Mouse (Mus musculus): ENCODE data around the gene C1ql2.

C1ql2 gene

DNA sequence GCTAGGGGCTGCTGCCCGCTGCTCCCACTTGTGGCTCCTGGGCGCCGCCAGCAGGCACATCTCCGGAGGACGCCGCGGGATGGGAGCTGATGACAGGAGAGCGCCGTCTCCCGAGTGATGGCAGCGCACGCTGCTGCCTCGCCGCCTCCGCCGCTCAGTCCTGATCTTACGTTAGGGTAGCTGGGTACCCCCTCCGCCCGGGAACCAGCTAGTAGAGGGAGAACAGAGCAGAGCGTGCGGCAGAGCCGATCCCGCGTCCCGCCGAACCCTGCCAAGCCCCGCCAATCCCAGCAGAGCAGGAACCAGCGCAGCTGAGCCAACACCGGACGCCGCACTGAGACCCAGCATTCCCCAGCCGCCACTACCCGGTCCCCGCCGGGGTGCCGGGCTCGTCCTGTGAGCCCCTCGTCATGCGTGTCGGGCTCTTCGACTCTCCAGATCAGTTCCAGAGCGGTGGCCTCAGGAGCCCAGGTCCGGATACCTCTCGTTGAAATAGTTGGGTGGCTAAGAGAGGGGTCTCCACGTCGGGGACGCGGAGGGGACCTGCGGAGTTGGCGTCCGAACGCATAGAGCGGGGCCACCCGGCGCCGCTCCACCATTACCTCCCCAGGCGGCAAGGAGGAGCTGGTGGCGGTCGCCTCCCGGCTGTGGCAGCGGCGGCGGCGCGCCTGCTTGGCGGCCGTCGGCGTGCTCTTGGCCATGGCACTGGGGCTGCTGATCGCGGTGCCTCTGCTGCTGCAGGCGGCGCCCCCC, at the start of gene C1ql2:
TSS of gene C1ql2 (plus strand) at position 164 of the 753 bp plus-strand sequence.
- no peak for DNase-seq

DNA sequence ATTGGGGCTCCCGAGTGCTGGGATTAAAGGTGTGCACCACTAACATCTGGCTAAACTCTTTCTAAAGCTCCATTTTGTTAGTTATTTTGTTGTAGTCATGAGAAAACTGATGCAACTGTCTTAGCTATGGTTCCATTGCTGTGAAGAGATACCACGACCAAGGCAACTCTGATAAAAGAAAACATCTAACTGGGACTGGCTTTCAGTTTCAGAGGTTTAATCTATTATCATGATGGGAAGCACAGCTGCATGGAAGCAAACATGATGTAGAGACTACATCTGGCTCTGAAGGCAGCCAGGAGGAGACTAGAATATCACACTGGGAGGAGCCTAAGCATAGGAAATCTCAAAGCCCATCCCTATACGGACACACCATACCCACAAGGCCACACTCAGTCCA, 48.7 kb upstream of the C1ql2 start:
- DNase-seq: no peak

DNA sequence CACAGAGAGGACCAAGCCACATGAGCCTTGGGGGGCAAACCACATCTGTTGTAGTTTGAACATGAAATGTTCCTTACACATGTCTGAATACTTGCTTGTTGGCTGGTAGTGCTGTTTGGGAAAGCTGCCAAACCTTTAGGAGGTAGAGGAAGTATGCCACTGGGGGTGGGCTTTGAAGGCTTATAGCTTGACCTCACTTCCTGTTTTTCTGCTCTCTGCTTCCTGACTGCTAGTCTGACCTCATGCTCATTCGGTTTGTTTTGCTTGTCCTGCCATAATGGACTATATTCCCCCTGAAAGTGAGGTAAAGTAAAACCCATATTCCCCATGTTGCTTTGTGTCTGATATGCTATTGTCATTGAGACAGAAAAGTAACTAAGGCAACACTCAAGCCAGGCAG, 46.6 kb upstream of the C1ql2 start:
- no peak for DNase-seq

DNA sequence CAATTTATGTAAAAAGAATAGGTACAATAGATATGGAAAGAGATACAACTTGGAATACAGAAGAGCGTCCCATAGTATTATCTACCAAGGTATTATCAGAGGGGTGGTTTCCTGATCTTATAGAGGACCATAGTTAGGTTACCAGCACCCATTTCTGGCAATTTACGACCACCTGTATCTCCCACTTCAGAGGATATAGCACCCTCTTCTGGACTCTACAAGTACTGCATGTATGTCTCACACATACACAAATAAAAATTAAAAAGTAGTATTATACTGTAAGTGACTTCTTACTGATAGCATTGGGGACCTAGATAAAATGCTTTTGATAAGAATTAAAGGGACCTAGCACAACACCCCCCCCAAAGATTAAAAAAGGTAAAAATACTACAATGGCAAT, 43.4 kb upstream of the C1ql2 start:
- DNase-seq: no peak

DNA sequence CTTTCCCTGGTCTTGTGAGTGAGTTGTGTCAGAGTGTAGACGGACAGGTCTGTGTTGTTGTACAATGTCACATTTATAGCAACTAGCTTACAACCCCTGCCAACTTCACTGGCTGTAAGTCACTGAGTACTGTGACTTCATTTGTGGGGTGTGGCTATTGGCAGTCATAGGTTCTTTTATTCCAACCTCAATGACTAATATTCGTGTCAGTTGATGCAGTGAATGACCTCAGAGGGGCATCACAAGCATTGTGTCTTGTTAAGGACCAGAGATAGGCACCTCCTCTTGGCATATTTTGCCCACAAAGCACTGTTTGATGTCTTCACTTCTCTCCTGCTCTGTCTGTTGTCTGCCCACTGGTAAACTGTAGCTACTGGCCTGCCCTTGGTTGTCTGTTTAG, 34.6 kb upstream of the C1ql2 start:
- DNase-seq: no peak

DNA sequence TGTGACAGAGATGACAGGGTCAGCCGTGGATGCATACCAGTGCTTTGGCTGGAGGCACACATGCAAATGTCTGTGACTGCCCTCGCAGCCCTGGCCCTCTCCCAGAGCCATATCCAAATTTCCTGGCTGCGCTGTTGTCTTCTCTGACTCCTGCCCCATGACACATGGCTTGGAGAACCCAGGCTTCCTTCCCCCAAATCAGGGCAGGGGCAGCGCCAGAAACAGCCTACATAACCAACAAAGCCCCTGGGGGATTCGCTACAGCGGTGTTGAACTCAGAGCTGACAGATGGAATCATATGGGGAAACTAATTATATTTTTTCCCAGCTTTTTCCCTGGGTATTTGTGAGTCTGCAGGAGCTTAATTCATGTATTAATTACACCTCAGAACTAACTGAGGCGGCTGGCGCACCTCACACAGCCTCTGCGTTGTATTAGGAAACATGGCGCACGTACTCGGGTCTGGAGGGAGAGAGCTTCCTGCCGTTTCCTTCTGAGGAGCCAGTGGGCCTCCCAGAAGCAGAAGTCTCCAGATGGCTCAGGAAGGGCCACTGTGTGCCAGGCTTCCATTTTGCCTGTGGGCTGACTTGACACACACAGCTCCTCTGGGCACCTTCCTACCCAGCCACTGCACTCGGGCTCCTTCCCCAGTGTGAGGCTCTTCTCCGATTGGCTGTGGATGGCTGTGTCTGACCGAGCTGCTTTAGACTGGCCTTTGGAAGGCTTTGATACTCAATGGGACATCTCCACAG, 18.9 kb upstream of the C1ql2 start:
- no peak for DNase-seq

DNA sequence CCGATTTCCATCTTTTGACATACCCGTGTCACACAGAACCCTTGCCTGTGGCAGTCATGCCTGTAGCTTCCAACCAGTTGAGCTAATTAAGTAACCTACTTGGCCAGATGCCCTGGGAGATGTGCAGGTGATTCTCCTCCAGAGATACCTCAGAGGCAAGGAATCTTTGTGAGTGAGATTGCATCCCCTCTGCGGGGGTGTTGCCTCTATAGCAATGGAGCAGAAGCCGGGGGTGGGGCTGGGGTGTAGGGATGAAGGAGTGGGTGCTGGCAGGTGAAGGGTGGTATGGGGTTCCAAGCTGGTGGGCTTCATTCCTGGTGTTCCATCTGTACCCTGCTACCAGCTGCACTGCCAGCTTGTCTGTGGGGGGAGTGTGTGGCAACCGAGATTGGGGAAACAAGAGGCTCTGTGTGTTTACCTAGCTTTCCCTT, 17.2 kb upstream of the C1ql2 start:
- no peak for DNase-seq

DNA sequence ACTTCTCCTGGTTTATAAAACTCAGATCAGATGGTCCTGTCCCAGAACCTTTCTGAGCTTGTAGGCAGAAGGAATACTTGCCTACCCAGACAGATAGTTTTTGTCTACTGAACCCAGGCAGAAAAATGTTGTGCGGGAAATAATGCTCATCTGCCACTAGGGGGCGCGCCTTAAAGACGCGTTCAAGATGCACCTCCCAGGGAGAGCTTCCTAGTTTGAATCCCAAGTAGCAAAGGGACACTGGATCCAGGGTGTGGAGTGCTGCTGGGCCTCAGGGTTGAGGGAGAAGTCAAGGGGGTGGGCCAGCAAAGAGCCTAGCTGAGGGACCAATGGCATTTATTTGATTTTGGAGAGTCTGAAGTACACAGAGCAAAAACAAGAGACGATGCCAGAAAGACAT, 12.7 kb upstream of the C1ql2 start:
- peak; percentile 20 for DNase-seq

DNA sequence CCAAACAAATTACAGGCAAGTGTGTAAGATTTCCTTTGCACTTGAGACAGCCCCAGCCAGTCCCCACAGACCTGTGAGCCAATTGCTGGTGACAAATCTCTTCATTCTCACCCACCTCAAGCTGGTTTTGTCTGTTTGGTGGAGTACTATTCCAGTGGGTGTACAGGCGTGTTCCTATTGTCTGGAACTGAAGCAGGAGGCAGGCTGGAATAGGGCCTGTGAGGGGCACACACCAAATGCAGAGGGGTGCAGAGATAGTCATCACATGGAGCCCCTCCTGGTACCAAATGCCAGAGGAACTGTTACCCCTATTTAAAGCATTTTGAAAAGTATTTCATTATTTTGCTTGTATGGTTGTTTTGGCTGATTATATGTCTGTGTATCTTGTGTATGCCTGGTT, 12.2 kb upstream of the C1ql2 start:
- DNase-seq: no peak

DNA sequence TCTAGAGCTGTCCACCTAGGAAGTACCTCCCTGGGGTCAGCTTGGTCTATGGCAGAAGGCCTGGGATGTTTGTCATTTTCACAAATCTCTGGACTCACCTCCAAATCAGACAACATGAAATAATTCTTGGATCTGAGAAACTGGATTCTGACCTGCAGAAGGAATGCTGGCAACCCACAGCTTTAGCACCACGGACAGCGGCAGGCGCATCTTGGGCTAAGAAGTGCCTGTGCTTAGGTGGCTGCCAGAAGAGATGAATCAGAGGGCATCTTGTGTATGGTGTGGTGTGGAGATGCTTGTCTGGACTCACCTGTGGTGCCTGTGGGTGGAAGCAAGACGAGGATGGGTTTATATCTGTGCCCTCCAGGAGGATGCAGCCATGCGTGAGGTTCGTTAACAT, 8.5 kb upstream of the C1ql2 start:
- DNase-seq: no peak

DNA sequence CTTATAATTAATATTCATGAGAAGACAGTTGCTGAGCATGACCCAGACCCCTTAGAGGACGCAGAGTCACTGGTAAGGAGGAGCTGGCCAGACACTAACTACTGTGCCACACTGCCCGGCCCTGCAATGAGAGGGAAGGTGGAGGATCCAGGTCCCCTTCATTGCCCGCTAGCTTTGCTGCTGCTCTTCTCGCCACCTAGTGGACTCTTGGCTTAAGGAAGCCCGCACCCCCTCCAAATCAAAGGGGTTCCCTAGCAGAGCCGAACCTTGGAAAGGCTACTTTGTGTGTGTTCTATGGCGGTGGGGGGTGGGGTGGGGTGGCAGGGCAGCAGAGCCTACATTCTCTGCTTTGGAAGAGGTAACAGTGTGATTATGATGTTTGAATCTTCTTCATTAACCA, 2.4 kb upstream of the C1ql2 start:
- DNase-seq: no peak

DNA sequence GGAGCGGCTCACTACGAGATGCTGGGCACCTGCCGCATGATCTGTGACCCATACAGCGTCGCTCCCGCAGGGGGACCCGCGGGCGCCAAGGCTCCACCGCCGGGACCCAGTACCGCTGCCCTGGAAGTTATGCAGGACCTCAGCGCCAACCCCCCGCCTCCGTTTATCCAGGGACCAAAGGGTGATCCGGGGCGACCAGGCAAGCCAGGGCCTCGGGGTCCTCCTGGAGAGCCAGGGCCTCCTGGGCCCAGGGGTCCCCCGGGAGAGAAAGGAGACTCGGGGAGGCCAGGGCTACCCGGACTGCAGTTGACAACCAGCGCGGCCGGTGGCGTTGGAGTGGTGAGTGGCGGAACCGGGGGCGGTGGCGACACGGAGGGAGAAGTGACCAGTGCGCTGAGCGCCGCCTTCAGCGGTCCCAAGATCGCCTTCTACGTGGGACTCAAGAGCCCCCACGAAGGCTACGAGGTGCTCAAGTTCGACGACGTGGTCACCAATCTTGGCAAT, 842 bp downstream of the C1ql2 start:
- DNase-seq: no peak

DNA sequence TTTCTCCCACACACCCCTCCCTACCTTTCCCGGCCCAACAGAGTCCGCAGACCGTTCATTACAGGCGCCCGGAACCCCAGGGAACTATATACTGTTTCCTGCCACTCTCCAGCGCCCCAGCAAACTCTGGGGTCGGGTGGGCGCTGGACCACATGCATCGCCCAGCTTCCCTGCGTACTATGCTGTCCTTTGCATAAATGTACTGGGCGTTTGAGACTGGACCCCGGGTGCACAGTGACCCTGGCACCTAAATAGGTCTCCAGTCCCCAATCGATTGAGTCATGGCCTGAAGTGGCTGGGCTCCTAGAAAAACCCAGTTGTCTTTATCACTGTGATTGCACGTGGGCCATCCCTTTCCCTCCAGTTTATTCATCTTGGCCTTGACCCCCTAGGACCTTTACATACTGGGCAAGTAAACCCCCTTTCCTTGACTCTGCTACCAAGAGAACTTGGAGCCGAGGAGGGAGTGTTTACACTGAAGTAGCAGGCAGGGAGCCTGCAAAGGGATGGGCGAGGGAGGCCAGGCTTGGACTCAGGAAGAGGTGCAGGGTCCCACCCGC, 1.5 kb downstream of the C1ql2 start:
- no peak for DNase-seq

DNA sequence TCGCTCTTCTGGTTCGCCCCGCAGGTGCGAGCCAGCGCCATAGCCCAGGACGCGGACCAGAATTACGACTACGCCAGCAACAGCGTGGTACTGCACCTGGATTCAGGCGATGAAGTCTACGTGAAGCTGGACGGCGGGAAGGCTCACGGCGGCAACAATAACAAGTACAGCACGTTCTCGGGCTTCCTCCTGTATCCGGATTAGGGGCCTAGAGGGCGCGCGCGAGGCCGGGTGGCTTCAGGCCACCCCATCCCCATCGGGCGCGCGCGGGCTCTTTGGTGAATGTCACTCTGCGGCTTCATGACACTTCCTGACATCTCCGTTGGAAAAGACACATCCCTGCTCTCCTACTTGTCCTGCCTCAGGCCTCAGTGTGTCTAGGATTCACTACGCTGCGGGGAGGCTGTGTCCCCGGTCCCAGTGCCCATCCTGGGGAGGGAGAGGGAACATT, 2.0 kb downstream of the C1ql2 start:
- no peak for DNase-seq

DNA sequence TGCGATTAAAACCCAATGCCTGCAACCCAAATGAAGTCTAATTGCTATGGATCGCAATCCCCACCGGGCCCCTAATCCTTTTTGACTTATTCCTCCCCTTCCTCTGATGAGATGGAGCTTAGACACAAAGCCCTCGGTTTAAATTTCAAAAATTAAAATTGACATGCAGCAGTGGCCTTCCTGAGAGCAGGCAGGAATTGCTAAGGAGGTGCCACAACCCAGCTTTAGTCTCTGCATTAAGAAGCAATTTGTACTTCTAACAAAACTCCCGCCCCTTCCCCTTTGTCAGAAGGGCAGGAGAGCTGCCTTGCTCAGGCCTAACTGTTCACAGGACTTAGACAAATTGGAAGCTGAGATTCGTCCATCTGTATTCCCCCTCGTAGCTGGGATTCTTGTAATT, 4.6 kb downstream of the C1ql2 start:
- DNase-seq: no peak

DNA sequence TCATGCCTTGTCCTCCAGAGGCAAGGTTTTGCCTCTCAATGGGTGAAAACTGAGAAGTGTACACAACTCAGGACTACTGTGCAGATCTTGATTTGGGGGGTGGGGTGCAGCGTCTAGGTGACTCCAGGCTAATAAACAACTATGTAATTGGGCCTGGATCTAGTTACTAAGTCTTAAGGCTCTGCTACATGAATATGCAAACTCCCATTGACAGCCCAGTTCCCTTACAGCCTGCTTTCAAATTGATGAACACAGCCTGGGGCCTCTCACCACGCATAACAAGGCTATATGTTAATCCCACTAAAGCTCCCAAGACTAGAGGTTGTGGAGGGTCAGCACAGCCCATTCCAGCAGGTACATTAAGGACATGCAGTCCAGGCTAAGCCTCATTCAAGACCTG, 14.0 kb downstream of the C1ql2 start:
- no peak for DNase-seq

DNA sequence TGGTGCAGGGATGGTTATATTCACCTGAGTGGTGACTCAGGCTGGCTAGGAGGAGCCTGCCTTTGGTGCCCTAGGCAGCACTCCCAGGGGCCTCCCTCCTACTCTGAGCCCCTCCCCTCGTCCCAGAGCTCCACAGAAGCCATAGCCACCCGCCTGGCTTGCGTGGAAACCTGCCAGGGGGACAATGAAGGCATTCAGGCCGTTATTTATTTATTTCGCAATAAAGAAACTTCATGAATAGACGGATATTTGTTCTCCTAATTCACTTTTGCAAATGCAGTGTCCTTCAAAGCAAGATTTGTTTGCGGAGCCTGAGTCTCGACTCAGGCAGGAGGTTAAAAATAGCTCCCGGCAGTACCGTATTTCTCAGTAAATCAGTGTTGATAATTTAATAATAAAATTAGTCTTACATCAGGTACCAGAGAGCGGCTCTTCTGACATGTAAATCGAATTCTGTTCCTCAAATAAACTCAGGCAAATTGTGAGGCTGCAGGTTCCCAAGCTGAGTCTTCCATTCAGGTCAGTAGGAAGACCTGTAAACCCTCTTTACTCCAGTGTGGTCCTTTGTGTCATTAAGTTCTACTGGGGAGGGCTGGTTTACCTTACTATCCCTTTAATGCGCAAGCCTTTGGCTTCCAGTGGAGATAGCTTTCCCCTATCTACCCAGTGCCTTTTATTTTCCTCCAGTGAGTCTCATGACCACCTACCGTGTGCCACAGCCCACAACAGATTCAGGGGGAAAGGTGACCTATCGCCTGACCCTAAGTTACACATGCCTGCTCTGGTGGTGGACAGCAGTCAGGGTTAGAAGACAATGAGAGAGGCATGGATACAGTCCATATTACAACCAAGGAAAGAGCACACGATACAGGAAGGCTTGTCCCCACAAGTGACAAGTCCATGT, 17.2 kb downstream of the C1ql2 start:
- peak; percentile 20 for DNase-seq

DNA sequence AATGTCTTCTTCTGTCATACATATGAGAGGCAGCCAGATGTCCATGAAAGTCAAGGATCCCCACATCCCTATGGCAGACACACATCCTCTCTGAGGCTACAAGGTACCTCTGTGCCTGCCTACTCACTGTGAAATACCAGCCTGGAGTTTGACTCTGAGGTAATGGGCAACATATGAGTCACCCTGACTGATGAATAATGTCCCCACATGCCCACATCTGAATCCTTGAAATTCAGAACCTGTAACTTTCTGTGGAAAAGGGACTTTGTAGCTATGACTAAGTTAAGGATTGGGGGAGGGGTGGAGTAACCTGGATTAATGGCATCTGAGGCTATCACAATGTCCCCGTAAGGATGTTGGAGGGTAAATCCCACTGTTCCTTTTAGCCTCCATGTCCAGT, 23.3 kb downstream of the C1ql2 start:
- DNase-seq: no peak

DNA sequence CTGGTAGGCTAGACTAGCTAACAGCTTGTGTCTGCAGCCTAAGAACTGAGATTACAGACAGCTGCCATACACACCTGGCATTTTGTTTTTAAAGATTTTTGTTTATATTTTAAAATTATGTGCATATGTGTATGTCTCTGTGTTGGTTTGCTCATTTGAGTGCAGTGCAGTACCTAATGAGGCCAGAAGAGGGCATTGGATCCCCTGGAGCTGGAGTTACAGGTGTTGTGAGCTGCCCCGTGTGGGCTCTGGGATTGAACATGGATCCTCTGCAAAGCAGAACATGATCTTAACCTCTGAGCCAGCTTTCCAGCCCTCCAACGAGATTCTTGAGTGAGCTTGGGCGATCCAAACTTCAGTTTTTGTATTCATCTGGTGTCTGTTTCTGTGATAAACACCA, 27.8 kb downstream of the C1ql2 start:
- DNase-seq: no peak

DNA sequence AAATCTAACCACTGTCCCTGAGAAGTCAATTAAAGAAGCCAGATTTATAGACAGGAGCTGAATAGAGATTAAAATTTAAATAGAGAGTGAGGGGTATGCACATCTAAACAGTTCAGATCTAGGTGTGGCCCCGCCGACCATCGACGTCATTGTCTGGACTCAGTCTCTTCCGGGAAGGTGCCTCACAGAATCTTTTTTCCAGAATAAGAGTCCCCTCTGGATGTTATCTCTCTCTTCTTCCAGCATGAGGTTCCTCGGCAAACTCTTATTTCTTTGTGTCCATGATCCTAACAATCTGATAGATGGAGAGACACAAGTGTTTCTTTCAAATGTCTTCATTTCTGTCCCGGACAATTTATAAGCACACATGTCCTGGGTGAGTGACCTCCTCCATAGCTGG, 33.7 kb downstream of the C1ql2 start:
- DNase-seq: no peak

DNA sequence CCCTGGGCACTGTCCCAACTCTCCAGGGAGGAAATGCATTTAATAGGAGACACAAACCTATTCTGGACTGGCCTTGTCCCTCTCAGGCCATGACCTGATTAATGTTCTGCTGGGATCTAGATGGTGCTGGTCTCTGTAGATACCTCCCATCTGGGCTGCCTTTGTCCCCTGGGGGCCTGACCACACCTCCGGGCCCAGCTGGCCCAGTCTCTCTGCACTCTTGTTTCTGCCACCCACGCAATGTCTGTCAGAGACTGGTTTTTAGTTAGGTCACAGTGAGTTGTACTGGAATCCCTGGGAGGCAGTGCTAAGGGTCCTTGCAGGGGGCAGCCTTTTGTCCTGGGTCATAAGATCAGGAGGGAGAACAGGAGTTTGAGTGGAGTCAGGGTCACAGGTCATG, 34.5 kb downstream of the C1ql2 start:
- DNase-seq: no peak

DNA sequence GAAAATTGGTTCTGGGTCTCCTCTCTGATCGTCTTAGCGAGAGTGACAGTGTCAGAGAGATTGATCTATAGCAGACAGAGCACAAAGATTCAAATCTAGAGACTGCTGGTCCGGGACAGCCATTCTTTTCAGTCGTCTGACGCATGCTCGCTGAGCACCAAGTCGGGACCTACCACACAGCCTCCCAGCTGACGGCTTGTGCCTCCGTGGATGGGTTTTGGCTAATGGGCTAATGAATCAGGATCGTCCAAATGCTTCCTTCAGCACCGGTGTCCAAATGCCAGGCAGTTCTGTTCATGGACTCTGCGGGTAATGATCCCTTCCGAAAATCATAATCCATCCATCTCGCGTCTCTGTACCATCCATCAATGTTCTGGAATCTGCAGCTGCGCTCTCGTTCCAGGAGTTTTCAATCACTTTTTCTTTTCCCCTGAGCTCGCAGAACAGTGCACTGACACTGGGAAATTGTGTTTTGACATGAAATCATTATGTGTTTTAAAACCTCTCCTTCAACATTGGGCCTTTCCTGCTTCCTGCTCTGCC, 44.7 kb downstream of the C1ql2 start:
- DNase-seq: no peak

DNA sequence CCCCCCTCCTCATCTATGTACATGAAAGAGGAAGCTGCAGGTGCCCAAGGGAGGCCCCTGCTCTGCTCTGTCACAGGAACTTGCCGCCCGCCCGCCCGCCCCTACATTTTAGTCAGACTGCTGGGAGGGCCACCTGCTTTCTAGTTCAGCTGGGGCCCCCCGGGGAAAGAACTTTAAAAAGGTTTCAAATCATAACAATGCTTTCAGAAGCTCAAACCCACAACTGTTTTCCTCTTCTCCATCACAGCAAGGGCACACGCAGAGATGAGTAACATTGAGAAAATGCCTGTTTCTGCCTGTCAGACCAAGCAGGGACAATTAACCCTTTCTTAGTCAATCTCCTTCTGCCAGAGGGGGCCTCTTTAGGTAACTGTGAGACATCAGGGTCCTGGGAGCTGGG, 49.4 kb downstream of the C1ql2 start:
- no peak for DNase-seq

Measured in cerebellum, adult 9-10 months (tissue).